Mouse (Mus musculus) thymus, adult 2 months (tissue): ENCODE measurements around the gene Mrpl50. TPM values are rescaled to one million over a fixed set of nuclear protein-coding genes. Genes with fewer than 3 reads are reported as not detected.
A peak's percentile ranks its signal among the peaks of the same experiment; 100 is the strongest.

Experiments used
- DNase-seq: peaks from one replicate; pipeline ENCODE4 v3.0.0; 2021
- H3K27ac ChIP-seq: fragments of 200-500 bp; 2 replicates; pipeline ENCODE4 v1.5.1; 2012; ENCODE audit warnings: low read length, control low read depth; ENCODE audit not compliant: control insufficient read depth, insufficient read depth
- H3K27me3 ChIP-seq: fragments of 200-500 bp; 2 replicates; pipeline ENCODE4 v1.6.1; 2012; ENCODE audit warnings: mild to moderate bottlenecking, low read length, moderate library complexity, mixed read lengths; ENCODE audit not compliant: control insufficient read depth, insufficient read depth
- H3K36me3 ChIP-seq: fragments of 200-500 bp; 2 replicates; pipeline ENCODE4 v1.6.1; 2012; ENCODE audit warnings: mild to moderate bottlenecking, low read length, moderate library complexity; ENCODE audit not compliant: control insufficient read depth, insufficient read depth
- H3K4me1 ChIP-seq: fragments of 200-500 bp; replicated peaks from 2 replicates; pipeline ENCODE4 v1.6.1; 2012; ENCODE audit warnings: low read length; ENCODE audit not compliant: control insufficient read depth, insufficient read depth
- H3K4me3 ChIP-seq: fragments of 200-500 bp; 2 replicates; pipeline ENCODE4 v1.5.1; 2012; ENCODE audit warnings: mild to moderate bottlenecking, low read length, control low read depth, moderate library complexity; ENCODE audit not compliant: control insufficient read depth, insufficient read depth
- CTCF ChIP-seq: fragments of 200-500 bp; IDR thresholded peaks from 2 replicates; pipeline ENCODE4 v1.5.1; 2012; ENCODE audit warnings: mild to moderate bottlenecking, control low read depth, low read length, moderate library complexity, borderline replicate concordance; ENCODE audit not compliant: control insufficient read depth, poor library complexity, insufficient read depth; ENCODE audit errors: extremely low read depth
- POLR2A ChIP-seq: fragments of 200-500 bp; IDR thresholded peaks from 2 replicates; pipeline ENCODE4 v1.6.1; 2012; ENCODE audit warnings: mild to moderate bottlenecking, low read length, control low read depth, moderate library complexity; ENCODE audit not compliant: control insufficient read depth, poor library complexity, insufficient read depth; ENCODE audit errors: extremely low read depth
- WGBS: fragments of 180-500 bp; shearing (Covaris S2); methylation state at CpG from one replicate; pipeline ENCODE4 v1.1.7; 2018; 5-methylcytosine and 5-hydroxymethylcytosine counted together
- polyA plus RNA-seq: library from polyadenylated mRNA; depleted of rRNA; stranded (reverse); fragments of >200 nt; gene quantifications from 2 replicates; pipeline ENCODE4 v1.2.3, GENCODE M21; 2012

Mrpl50 gene
- polyA plus RNA-seq, 1 experiment: 4.2 TPM

DNA sequence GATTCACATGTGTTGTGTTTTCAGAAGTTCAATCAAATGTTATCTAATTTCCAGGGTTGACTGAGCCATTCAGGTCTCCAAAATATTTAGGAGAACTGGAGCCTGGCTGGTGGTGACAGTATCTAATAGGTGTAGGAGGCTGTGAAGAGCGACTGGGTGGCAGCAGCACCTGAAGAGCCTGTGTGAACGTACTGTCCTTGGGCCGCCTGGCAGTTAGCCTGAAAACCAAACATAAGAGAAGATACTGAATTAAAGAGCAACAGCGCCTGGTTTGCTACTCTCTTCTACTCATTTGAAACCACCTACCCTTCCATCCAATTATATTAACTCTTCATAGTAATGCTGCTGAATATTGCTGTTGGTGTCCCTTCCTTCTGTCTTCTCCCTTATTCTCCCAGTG, 15.8 kb upstream of the Mrpl50 start:
- Histone ChIP-seq H3K4me3 (no peak overlapping the region), H3K27ac (no peak overlapping the region), H3K36me3 (no peaks in the 10 kb centered on the region), H3K27me3 (no peaks in the 10 kb centered on the region), H3K4me1 (no peaks in the 10 kb centered on the region)
- 97% methylated on average over 4 of the region's 4 CpGs for WGBS
- no peak for TF ChIP-seq POLR2A
- no peak for TF ChIP-seq CTCF
- no peak for DNase-seq

DNA sequence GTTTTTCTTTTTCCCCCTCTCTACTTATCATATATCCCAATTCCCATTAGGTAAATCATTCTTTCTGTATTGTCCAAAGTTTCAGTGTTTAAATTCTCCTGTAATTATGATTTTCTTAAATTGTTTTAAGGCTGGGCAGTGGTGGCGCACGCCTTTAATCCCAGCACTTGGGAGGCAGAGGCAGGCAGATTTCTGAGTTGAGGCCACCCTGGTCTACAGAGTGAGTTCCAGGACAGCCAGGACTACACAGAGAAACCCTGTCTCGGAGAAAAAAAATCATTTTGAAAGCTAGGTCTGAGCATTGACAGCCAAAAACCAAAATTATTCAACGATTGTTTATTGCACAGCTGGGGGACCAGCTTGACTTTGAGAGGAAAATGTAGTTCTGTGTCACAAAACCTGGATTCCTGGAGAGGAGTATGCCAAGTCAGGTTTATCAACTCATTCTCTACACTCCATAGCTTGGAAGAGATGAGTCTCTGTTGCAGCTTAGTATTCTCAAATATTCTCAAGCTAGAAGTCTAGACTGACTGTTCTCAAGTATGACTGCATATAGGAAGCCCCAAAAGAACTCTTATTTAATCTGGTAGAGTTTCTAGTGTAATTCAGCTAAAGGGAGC, 14.9 kb upstream of the Mrpl50 start:
- Histone ChIP-seq H3K36me3 (no peaks in the 10 kb centered on the region), H3K4me3 (no peak overlapping the region), H3K27ac (no peak overlapping the region), H3K27me3 (no peaks in the 10 kb centered on the region), H3K4me1 (no peaks in the 10 kb centered on the region)
- TF ChIP-seq POLR2A (no peak), CTCF (no peak)
- no peak for DNase-seq
- WGBS: 91% methylated on average over 4 of the region's 4 CpGs

DNA sequence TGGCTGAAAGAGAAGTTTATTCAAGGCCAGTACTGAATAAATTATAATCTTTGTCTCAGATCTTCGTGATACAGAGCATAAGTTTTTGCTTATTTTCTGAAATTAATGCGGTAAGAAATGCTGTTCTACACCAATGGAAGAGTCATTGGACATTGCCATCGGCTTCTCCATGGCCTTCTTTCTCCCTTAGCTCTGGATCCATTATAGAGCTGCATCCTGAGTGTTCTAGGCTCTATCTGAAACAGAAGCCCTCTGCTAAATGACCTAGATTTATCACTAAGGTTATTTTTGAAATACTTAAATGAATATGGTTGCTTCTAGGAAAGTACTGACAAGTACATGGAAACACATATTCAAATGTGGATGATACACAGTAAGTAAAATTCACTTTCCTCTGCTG, 14.1 kb upstream of the Mrpl50 start:
- WGBS: 90% methylated on average over 3 of the region's 3 CpGs
- Histone ChIP-seq H3K27me3 (no peaks in the 10 kb centered on the region), H3K4me3 (no peak overlapping the region), H3K36me3 (peaks cover 4% of the 10 kb centered on the region), H3K4me1 (no peaks in the 10 kb centered on the region), H3K27ac (no peak overlapping the region)
- no peak for DNase-seq
- no peak for TF ChIP-seq POLR2A
- TF ChIP-seq CTCF: no peak

DNA sequence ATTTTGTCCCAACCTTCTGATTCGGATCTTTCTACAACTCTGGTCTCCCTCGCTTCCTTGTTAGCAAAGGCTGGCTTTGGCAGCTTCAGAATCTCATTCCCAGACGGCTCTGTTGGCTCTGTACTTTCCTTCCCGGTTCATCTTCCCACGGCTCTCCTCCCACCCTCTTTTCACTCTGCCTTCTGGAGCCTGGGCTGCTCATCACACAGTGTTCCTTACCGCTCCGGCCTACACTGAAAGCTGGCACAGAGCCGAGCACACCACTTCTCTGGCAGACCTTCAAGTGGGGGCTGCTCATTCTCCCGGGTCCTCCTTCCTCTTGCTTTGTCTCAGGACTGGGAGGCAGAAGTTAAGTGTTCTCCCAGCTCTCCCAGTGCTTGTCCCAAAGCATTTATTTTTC, 1.7 kb upstream of the Mrpl50 start:
- H3K4me3 ChIP-seq: no peak overlapping the region
- 96% methylated on average over 9 of the region's 9 CpGs for WGBS
- TF ChIP-seq CTCF (no peak), POLR2A (no peak)

DNA sequence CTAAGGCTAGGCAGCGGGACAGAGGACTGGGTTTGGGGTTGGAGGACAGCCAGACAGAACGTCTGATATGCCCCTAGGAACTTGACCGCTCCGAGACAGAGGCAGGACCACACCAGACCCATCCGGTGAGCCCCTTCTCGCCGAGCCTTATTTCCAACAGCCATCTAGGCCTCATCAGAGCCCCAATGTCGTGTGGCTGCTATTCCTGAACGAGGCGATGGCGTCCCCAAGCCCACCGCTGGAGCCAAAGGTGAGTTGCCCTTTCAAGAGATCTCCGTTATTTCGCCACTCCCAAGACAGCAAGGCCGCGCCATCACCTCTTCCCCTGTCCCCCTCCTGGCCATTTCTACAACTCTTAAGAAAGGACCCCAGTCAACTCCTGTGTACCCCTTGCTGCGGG, 453 bp upstream of the Mrpl50 start:
- no peak overlapping the region for H3K27ac ChIP-seq
- H3K36me3 ChIP-seq: no peaks in the 10 kb centered on the region
- H3K27me3 ChIP-seq: no peaks in the 10 kb centered on the region
- H3K4me1 ChIP-seq: peaks cover 9% of the 10 kb centered on the region; the same call in 1 of the 2 replicates
- WGBS: 2% methylated on average over 17 of the region's 17 CpGs
- peak overlapping the region; percentile 80 for H3K4me3 ChIP-seq
- DNase-seq: no peak
- no peak; the same call in 1 of the 2 replicates for TF ChIP-seq CTCF
- no peak for TF ChIP-seq POLR2A

More for the DNA sequence above, 1.7 kb upstream of the Mrpl50 start:
- H3K36me3 ChIP-seq: no peaks in the 10 kb centered on the region
- no peaks in the 10 kb centered on the region for H3K27me3 ChIP-seq
- peaks cover 9% of the 10 kb centered on the region; the same call in 1 of the 2 replicates for H3K4me1 ChIP-seq
- no peak for DNase-seq
- H3K27ac ChIP-seq: no peak overlapping the region

DNA sequence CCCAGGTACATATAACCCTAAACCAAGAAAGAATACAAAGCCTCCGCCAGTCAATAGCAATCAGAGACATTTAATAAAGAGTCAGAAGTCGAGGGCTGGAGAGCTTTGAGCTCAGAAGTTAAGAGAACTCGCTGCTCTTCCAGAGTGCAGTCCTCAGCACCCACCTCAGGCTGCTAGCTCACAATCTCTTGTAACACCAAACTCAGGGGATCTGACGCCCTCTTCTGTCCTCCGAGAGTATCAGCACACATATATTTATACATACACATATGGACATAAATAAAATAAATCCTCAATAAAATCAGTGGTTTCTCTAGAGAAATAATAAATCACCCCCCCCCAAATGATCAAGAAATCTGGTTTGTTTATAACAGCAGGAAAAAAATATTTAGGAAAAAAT, 1.4 kb downstream of the Mrpl50 start:
- Histone ChIP-seq H3K36me3 (peaks cover 2% of the 10 kb centered on the region; the same call in 1 of the 2 replicates), H3K27me3 (no peaks in the 10 kb centered on the region), H3K27ac (no peak overlapping the region), H3K4me3 (no peak overlapping the region), H3K4me1 (peaks cover 9% of the 10 kb centered on the region; the same call in 1 of the 2 replicates)
- TF ChIP-seq POLR2A (no peak), CTCF (no peak)
- 94% methylated on average over 5 of the region's 5 CpGs for WGBS
- no peak for DNase-seq
